Mouse (Mus musculus): ENCODE data around the gene Egr2. TPM values are rescaled to one million over a fixed set of nuclear protein-coding genes. Genes with fewer than 3 reads are reported as not detected.

The Egr2 gene
- total and polyA plus RNA-seq, 3 experiments = 1.0 to 4.7 (median 3.1) TPM

- in situ Hi-C loops (cut with MboI; ENCODE audit: low pct_ligation_motif_present, low pct_unique_long_range_greater_than_20kb, low sequenced_read_pairs) (no loop called here), dilution Hi-C loops (cut with MboI; ENCODE audit: extremely low pct_ligation_motif_present, extremely low pct_unique_long_range_greater_than_20kb, low sequenced_read_pairs) (no loop called here)
- Histone ChIP-seq H3K4me1 (ENCODE audit: control insufficient read depth in 1 of 2, insufficient read depth in 2 of 2) (peaks cover 8 to 14% of the 10 kb centered on the region in 2 experiments; a peak in 2 of 4 replicates), H3K79me2 (replicated peaks; ENCODE audit: control insufficient read depth, extremely low read depth, insufficient read depth, poor library complexity, severe bottlenecking) (no peaks in the 10 kb centered on the region), H3K4me2 (ENCODE audit: insufficient read depth, low read depth, poor library complexity, severe bottlenecking) (no peak overlapping the region; the same call in 1 of the 2 replicates), H3K9ac (ENCODE audit: insufficient read depth, low read depth) (no peak overlapping the region), H3K36me3 (replicated peaks in 1 of 2; ENCODE audit: control insufficient read depth in 1 of 2, insufficient read depth in 1 of 2, low read length in 1 of 2) (no peaks in the 10 kb centered on the region), H3K27me3 (replicated peaks) (no peaks in the 10 kb centered on the region), H3K4me3 (replicated peaks in 1 of 3; ENCODE audit: low read depth in 2 of 3, low read length in 2 of 3, poor library complexity in 1 of 3) (no peak overlapping the region), H3K9me3 (replicated peaks; ENCODE audit: low read length) (no peaks in the 10 kb centered on the region), H3K27ac (ENCODE audit: insufficient read depth, low read depth) (no peak overlapping the region)
- TF ChIP-seq BHLHE40 (IDR thresholded peaks at IDR 0.05; ENCODE audit: low read depth, low read length) (peak; percentile 13; the same call in 1 of the 2 replicates), USF1 (IDR thresholded peaks at IDR 0.05; ENCODE audit: low read depth, low read length) (peak; percentile 12), MEF2A (IDR thresholded peaks at IDR 0.05; ENCODE audit: borderline replicate concordance, low read depth, low read length) (no peak)
- DNase-seq (ENCODE audit: extremely low read depth) = no peak
Observed at GRCm38 (mm10) chr10:67579830-67580229, 44.6 kb downstream of the Egr2 start.

GRCm38 (mm10) chr10:67581698-67582285 lies 46.5 kb downstream of the Egr2 start:
- no peaks in the 10 kb centered on the region for H3K79me2 ChIP-seq (replicated peaks; ENCODE audit: control insufficient read depth, extremely low read depth, insufficient read depth, poor library complexity, severe bottlenecking)
- in situ Hi-C loops (cut with MboI; ENCODE audit: low pct_ligation_motif_present, low pct_unique_long_range_greater_than_20kb, low sequenced_read_pairs) (no loop called here), dilution Hi-C loops (cut with MboI; ENCODE audit: extremely low pct_ligation_motif_present, extremely low pct_unique_long_range_greater_than_20kb, low sequenced_read_pairs) (no loop called here)
- no peaks in the 10 kb centered on the region for H3K9me3 ChIP-seq (replicated peaks; ENCODE audit: low read length)
- H3K4me1 ChIP-seq (ENCODE audit: control insufficient read depth in 1 of 2, insufficient read depth in 2 of 2) = peaks cover 11 to 17% of the 10 kb centered on the region in 2 experiments; a peak in 3 of 4 replicates
- no peak for DNase-seq (ENCODE audit: extremely low read depth)
- H3K4me3 ChIP-seq (replicated peaks in 1 of 3; ENCODE audit: low read depth in 2 of 3, low read length in 2 of 3, poor library complexity in 1 of 3) = no peak overlapping the region
- H3K27ac ChIP-seq (ENCODE audit: insufficient read depth, low read depth) = no peak overlapping the region
- H3K27me3 ChIP-seq (replicated peaks) = no peaks in the 10 kb centered on the region
- H3K36me3 ChIP-seq (replicated peaks in 1 of 2; ENCODE audit: control insufficient read depth in 1 of 2, insufficient read depth in 1 of 2, low read length in 1 of 2) = no peaks in the 10 kb centered on the region
- H3K9ac ChIP-seq (ENCODE audit: insufficient read depth, low read depth) = no peak overlapping the region
- no peak overlapping the region for H3K4me2 ChIP-seq (ENCODE audit: insufficient read depth, low read depth, poor library complexity, severe bottlenecking)
- no peak for TF ChIP-seq MAFK (IDR thresholded peaks at IDR 0.05; ENCODE audit: insufficient replicate concordance, low read length)
- TF ChIP-seq USF1 (IDR thresholded peaks at IDR 0.05; ENCODE audit: low read depth, low read length) = no peak
- no peak for TF ChIP-seq TCF12 (IDR thresholded peaks at IDR 0.05; ENCODE audit: low read depth, low read length)
- no peak for TF ChIP-seq JUN (IDR thresholded peaks at IDR 0.05; ENCODE audit: insufficient read depth, low read depth, low read length)
- no peak for TF ChIP-seq JUND (conservative IDR thresholded peaks at IDR 0.05; ENCODE audit: low read depth, low read length)
- no peak for TF ChIP-seq CHD1 (IDR thresholded peaks at IDR 0.05; ENCODE audit: low read depth, low read length)
- no peak for TF ChIP-seq GABPA (IDR thresholded peaks at IDR 0.05; ENCODE audit: insufficient replicate concordance, low read depth, low read length)
- TF ChIP-seq USF2 (conservative IDR thresholded peaks at IDR 0.05; ENCODE audit: low read depth, low read length) = no peak
- no peak for TF ChIP-seq TBP (conservative IDR thresholded peaks at IDR 0.05; ENCODE audit: low read depth, low read length)
- TF ChIP-seq MYC (IDR thresholded peaks at IDR 0.05; ENCODE audit: low read depth, low read length) = no peak
- TF ChIP-seq BHLHE40 (IDR thresholded peaks at IDR 0.05; ENCODE audit: low read depth, low read length) = no peak
- TF ChIP-seq MEF2A (IDR thresholded peaks at IDR 0.05; ENCODE audit: borderline replicate concordance, low read depth, low read length) = no peak
- no peak for TF ChIP-seq ZKSCAN1 (IDR thresholded peaks at IDR 0.05; ENCODE audit: borderline replicate concordance, low read depth, low read length)
- no peak for TF ChIP-seq POLR2A (IDR thresholded peaks at IDR 0.05; ENCODE audit: low read depth, low read length)
- no peak for TF ChIP-seq CHD2 (IDR thresholded peaks at IDR 0.05; ENCODE audit: low read length)
- no peak for TF ChIP-seq IRF4 (IDR thresholded peaks at IDR 0.05; ENCODE audit: low read depth, low read length)
- no peak for TF ChIP-seq ELF1 (IDR thresholded peaks at IDR 0.05; ENCODE audit: low read depth, low read length)
